Mouse (Mus musculus): ENCODE results near the gene Abcc12. TPM values are rescaled to one million over a fixed set of nuclear protein-coding genes. Genes with fewer than 3 reads are reported as not detected.
A peak's percentile ranks its signal among the peaks of the same experiment; 100 is the strongest.

The Abcc12 gene
- polyA plus RNA-seq, 1 experiment: not detected

DNA sequence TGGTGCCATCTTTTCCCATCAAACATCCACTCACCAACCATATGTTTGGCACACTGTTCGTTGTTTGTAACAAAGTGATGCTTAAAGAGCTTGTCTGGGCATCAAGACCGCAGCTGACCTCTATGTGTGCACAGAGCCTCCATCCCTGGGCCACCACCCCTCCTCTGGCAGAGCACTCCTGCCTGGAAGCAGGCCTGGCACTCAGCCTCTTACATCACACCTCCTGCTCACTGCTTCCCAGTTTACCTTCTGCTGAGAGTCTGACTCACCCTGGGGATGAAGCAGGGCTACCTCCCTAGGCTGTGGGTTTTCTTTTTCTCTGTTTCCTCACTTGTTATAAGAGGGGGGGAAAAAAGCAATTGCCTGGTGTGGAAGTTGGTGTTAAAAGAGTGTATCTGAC lies 109.8 kb downstream of the Abcc12 start:
- no peak for TF ChIP-seq POLR2A (IDR thresholded peaks at IDR 0.05; ENCODE audit: insufficient read depth, low read depth, low read length)
- TF ChIP-seq CTCF (IDR thresholded peaks at IDR 0.05; ENCODE audit: insufficient read depth, low read depth, low read length): no peak
- no peak overlapping the region for H3K27ac ChIP-seq (ENCODE audit: insufficient read depth, low read depth, low read length)
- 89% methylated on average over 2 of the region's 2 CpGs for WGBS
- H3K4me3 ChIP-seq (ENCODE audit: insufficient read depth, low read depth, low read length): no peak overlapping the region
- peaks cover 3% of the 10 kb centered on the region for H3K4me1 ChIP-seq (ENCODE audit: control insufficient read depth, insufficient read depth, low read length)

DNA sequence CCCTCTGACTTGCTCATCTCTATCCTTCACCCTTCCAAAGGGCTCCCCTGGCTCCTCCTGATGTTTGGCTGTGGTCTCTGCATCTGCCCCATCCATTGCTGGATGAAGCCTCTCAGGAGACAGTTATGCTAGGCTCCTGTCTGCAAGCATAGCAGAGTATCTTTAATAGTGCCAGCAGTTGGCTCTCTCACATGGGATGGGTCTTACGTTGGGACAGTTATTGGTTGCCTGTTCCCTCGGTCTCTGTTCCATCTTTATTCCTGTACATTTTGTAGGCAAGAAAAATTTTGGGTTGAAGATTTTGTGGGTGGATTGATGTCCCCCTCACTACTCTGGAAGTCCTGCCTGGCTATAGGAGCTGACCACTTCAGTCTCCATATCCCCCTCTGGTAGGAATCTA lies 117.3 kb downstream of the Abcc12 start:
- H3K27ac ChIP-seq (ENCODE audit: insufficient read depth, low read depth, low read length): no peak overlapping the region
- peaks cover 4% of the 10 kb centered on the region; the same call in 1 of the 2 replicates for H3K4me1 ChIP-seq (ENCODE audit: control insufficient read depth, insufficient read depth, low read length)
- WGBS: 97% methylated on average over 2 of the region's 2 CpGs
- no peak overlapping the region for H3K4me3 ChIP-seq (ENCODE audit: insufficient read depth, low read depth, low read length)
- TF ChIP-seq CTCF (IDR thresholded peaks at IDR 0.05; ENCODE audit: insufficient read depth, low read depth, low read length): no peak
- no peak for TF ChIP-seq POLR2A (IDR thresholded peaks at IDR 0.05; ENCODE audit: insufficient read depth, low read depth, low read length)

DNA sequence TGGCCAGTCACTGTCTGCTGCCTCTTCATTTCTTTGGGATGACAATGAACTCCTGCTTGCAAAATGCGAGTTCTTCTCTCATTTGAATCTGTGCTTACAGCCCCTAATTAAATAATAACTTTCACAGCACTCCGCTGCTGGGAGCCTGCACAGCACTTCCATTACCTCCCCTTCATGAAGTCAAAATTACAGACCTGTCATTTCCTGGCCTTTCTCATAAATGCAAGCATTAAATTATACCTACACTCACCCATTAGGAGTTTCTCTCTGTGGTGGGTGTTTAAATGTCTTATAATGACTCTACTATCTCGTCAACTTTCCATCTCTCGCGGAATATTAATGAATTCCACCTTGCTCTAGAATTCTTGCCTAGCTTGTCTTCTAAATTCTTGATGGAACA lies 120.1 kb downstream of the Abcc12 start:
- WGBS: 43% methylated on average over 5 of the region's 5 CpGs
- TF ChIP-seq CTCF (IDR thresholded peaks at IDR 0.05; ENCODE audit: insufficient read depth, low read depth, low read length): no peak
- TF ChIP-seq POLR2A (IDR thresholded peaks at IDR 0.05; ENCODE audit: insufficient read depth, low read depth, low read length): no peak
- Histone ChIP-seq H3K27ac (ENCODE audit: insufficient read depth, low read depth, low read length) (no peak overlapping the region), H3K4me3 (ENCODE audit: insufficient read depth, low read depth, low read length) (no peak overlapping the region), H3K4me1 (ENCODE audit: control insufficient read depth, insufficient read depth, low read length) (peaks cover 4% of the 10 kb centered on the region; the same call in 1 of the 2 replicates)

DNA sequence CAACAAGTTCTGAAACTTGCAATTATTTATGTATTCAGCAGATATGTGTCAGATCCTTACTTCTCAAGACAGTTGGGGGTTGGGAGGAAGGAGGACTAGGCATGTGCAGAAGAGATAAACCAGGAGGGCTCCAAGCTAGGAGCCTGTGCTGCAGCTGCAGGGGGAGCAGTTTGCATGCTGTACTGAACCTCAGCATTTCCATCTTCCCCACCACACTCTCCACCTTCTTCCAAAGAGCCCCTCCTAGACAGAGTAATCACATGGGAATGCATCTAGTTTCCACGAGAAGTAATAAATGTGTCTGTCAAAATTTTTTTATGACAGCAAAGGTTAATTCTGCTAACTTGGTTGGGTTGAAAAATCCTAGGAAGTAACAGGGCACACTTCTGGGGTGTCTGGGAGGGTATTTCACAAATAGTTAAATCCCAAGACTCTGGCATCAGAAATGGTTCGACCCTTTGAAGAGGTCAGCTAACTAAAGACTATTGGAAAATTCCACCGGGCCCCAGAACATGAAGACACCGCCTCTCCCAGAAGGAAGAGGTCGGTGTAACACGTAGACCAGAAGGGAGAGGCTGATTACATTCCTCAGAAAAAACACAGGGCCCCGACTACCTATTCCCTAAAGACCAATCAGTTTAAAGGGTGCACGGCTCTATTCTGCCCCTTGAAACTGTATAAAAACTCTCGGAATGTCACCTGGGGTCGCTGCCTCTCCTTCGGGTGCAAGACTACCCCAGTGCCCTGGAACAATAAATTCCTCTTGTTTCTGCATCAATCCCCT lies 126.6 kb downstream of the Abcc12 start:
- no peak for TF ChIP-seq POLR2A (IDR thresholded peaks at IDR 0.05; ENCODE audit: insufficient read depth, low read depth, low read length)
- no peak for TF ChIP-seq CTCF (IDR thresholded peaks at IDR 0.05; ENCODE audit: insufficient read depth, low read depth, low read length)
- 89% methylated on average over 11 of the region's 11 CpGs for WGBS
- Histone ChIP-seq H3K4me3 (ENCODE audit: insufficient read depth, low read depth, low read length) (no peak overlapping the region), H3K27ac (ENCODE audit: insufficient read depth, low read depth, low read length) (no peak overlapping the region), H3K4me1 (ENCODE audit: control insufficient read depth, insufficient read depth, low read length) (peaks cover 3% of the 10 kb centered on the region; the same call in 1 of the 2 replicates)

DNA sequence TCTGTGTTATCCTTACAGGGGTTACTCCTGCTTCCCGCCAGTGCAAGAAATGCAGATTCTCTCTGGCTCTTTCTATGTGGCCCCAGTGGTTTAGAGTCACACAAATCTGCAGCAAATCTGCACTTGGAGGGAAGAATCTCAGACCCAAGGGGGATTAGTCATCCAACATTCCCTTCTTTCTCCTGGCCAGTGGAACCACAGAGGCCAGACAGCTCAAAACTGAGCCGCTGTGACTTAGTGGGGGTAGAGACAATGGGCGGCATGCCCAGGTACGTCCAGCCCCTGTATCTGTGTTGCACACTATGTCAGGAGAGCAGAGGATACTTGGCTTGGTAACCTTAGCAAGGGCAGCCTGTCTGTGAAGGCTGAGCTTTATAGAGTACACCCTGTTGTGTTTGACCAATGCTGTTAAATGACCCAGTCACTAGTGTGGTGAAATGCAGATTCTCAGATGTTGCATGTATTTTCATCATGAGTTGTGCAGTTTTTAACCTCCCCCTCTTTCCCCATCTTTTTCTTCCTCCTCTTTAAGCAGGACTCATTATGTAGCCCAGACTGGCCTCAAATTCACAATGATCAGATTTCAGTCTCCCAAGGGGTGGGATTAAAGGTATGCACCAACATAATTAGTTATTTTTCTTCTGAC lies 130.5 kb downstream of the Abcc12 start:
- H3K27ac ChIP-seq (ENCODE audit: insufficient read depth, low read depth, low read length): no peak overlapping the region
- H3K4me3 ChIP-seq (ENCODE audit: insufficient read depth, low read depth, low read length): no peak overlapping the region
- WGBS: 93% methylated on average over 4 of the region's 4 CpGs
- TF ChIP-seq POLR2A (IDR thresholded peaks at IDR 0.05; ENCODE audit: insufficient read depth, low read depth, low read length) (no peak), CTCF (IDR thresholded peaks at IDR 0.05; ENCODE audit: insufficient read depth, low read depth, low read length) (no peak)
- H3K4me1 ChIP-seq (ENCODE audit: control insufficient read depth, insufficient read depth, low read length): peaks cover 18% of the 10 kb centered on the region

DNA sequence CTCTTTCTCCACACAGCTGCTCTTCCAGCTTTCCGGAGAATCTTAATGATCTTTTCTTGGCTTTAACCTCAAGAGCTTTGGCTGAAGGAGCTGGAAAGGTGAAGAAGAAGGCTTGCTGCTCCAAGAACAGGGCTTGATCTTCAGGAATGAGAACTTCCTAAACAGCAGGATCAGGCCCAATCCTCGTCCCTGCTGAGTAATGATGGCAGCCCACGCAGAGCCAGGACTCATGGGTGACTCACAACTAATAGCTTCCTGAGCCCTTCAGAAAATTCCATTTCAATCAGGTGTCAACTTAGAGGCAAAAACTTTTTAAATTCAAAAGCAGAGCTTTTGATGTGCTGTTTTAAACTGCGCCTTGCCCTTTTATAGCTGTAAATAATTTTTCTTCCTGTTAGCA lies 135.0 kb downstream of the Abcc12 start:
- Histone ChIP-seq H3K4me3 (ENCODE audit: insufficient read depth, low read depth, low read length) (no peak overlapping the region), H3K4me1 (ENCODE audit: control insufficient read depth, insufficient read depth, low read length) (peaks cover 28% of the 10 kb centered on the region), H3K27ac (ENCODE audit: insufficient read depth, low read depth, low read length) (peak overlapping the region; percentile 62)
- 60% methylated on average over 4 of the region's 4 CpGs for WGBS
- TF ChIP-seq CTCF (IDR thresholded peaks at IDR 0.05; ENCODE audit: insufficient read depth, low read depth, low read length): no peak
- no peak for TF ChIP-seq POLR2A (IDR thresholded peaks at IDR 0.05; ENCODE audit: insufficient read depth, low read depth, low read length)

DNA sequence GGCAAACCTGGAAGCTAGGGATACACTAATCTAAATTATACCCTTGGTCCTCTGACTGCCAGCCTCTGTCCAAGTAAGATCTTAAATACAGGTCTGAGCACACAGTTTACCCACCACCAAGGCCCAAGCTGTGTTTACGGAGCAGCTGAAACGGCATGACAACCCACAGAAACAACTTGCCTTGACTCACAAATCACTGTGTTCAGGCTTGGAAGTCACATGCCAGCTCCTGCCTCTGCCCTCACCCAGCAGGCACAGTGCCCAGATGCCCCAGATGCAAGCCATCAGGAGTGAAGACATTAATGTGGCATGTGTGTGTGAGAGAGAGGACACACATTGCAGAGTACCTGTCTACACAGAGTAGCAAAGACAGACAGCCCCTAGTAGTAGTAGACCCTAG lies 136.7 kb downstream of the Abcc12 start:
- Histone ChIP-seq H3K4me1 (ENCODE audit: control insufficient read depth, insufficient read depth, low read length) (peaks cover 26% of the 10 kb centered on the region), H3K4me3 (ENCODE audit: insufficient read depth, low read depth, low read length) (no peak overlapping the region), H3K27ac (ENCODE audit: insufficient read depth, low read depth, low read length) (peak overlapping the region; percentile 65; the same call in 1 of the 2 replicates)
- WGBS: 30% methylated on average over 2 of the region's 2 CpGs
- TF ChIP-seq POLR2A (IDR thresholded peaks at IDR 0.05; ENCODE audit: insufficient read depth, low read depth, low read length) (no peak), CTCF (IDR thresholded peaks at IDR 0.05; ENCODE audit: insufficient read depth, low read depth, low read length) (no peak)

DNA sequence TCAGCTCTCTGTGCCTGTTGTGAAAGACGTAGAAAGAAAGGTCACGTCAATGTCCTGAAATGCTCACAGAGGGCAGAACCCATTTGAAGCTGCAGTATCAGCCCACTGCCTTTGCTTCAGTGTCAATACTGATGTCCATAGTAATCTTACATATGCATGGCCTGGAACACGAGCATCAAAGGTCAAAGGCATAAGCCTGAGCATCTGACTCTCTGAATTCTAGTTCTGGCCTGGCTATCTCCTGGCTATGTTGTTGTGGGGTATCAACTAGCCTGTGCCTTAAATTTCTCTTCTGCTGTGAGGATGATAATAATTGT lies 141.5 kb downstream of the Abcc12 start:
- peaks cover 16% of the 10 kb centered on the region for H3K4me1 ChIP-seq (ENCODE audit: control insufficient read depth, insufficient read depth, low read length)
- H3K27ac ChIP-seq (ENCODE audit: insufficient read depth, low read depth, low read length): peak overlapping the region; percentile 66
- WGBS: 22% methylated on average over 3 of the region's 3 CpGs
- TF ChIP-seq CTCF (IDR thresholded peaks at IDR 0.05; ENCODE audit: insufficient read depth, low read depth, low read length) (no peak), POLR2A (IDR thresholded peaks at IDR 0.05; ENCODE audit: insufficient read depth, low read depth, low read length) (no peak)
- no peak overlapping the region for H3K4me3 ChIP-seq (ENCODE audit: insufficient read depth, low read depth, low read length)

Measured in olfactory bulb, adult 2 months (tissue).